Mouse (Mus musculus) forebrain, embryonic 11.5 days (tissue): ENCODE measurements at regions not wholly inside any gene's neighbourhood (a gene's known extent, or its start where the extent isn't known, plus 50 kb on each side); places are given as distances from the start of the nearest gene placed in this dataset.

Experiments
- ATAC-seq: fragments of 200-750 bp; cut with Nextera tagmentation; replicated peaks from 2 replicates; pipeline ENCODE4 v1.8.0; 2017; ENCODE audit warnings: moderate TSS enrichment; ENCODE audit not compliant: low FRiP score
- DNase-seq: peaks from one replicate; pipeline ENCODE4 v3.0.0-alpha.2; 2017; ENCODE audit warnings: low spot score
- H3K27ac ChIP-seq: fragments of 300-500 bp; sonication (generic); 2 replicates; pipeline ENCODE4 v1.5.1; 2014; ENCODE audit warnings: low read depth, low read length
- H3K27me3 ChIP-seq: fragments of 300-500 bp; sonication (generic); 2 replicates; pipeline ENCODE4 v1.6.1; 2014; ENCODE audit warnings: mild to moderate bottlenecking, low read length, mixed read lengths; ENCODE audit not compliant: control insufficient read depth, insufficient read depth
- H3K36me3 ChIP-seq: fragments of 300-500 bp; sonication (generic); 2 replicates; pipeline ENCODE4 v1.6.1; 2014; ENCODE audit warnings: mild to moderate bottlenecking, low read length, moderate library complexity, mixed read lengths; ENCODE audit not compliant: control insufficient read depth, insufficient read depth
- H3K4me1 ChIP-seq: fragments of 300-500 bp; sonication (generic); replicated peaks from 2 replicates; pipeline ENCODE4 v1.6.1; 2014; ENCODE audit warnings: low read length, mixed read lengths; ENCODE audit not compliant: control insufficient read depth, insufficient read depth
- H3K4me2 ChIP-seq: fragments of 300-500 bp; sonication (generic); 2 replicates; pipeline ENCODE4 v1.6.1; 2014; ENCODE audit warnings: low read depth, mild to moderate bottlenecking, low read length, moderate library complexity, mixed read lengths; ENCODE audit not compliant: severe bottlenecking
- H3K4me3 ChIP-seq: fragments of 300-500 bp; sonication (generic); 2 replicates; pipeline ENCODE4 v1.5.1; 2014; ENCODE audit warnings: low read depth, low read length
- H3K9ac ChIP-seq: fragments of 300-500 bp; sonication (generic); 2 replicates; pipeline ENCODE4 v1.6.1; 2014; ENCODE audit warnings: low read length
- H3K9me3 ChIP-seq: fragments of 300-500 bp; sonication (generic); 2 replicates; pipeline ENCODE4 v1.6.1; 2016; ENCODE audit warnings: low read length, mixed read lengths; ENCODE audit not compliant: control insufficient read depth
- WGBS: fragments of 180-500 bp; shearing (Covaris S2); extraction: QIAGEN DNeasy Blood & Tissue Kit; methylation state at CpG from one replicate; pipeline ENCODE4 v1.1.7; 2014; 5-methylcytosine and 5-hydroxymethylcytosine counted together

- H3K4me1 ChIP-seq = no peaks in the 10 kb centered on the region
- no peak overlapping the region for H3K4me3 ChIP-seq
- H3K36me3 ChIP-seq = no peaks in the 10 kb centered on the region
- no peaks in the 10 kb centered on the region for H3K9me3 ChIP-seq
- no peak overlapping the region for H3K27ac ChIP-seq
- H3K9ac ChIP-seq = no peak overlapping the region
- DNase-seq (no peak), ATAC-seq (no peak)
- H3K27me3 ChIP-seq = no peaks in the 10 kb centered on the region
- WGBS = 92% methylated on average over 2 of the region's 2 CpGs
- H3K4me2 ChIP-seq = no peak overlapping the region
Measured at GRCm38 (mm10) chr6:101948950-101949349, 571.3 kb upstream of the Pdzrn3 start.

GRCm38 (mm10) chr6:101940266-101940866, 562.7 kb upstream of the Pdzrn3 start:
- H3K4me3 ChIP-seq = no peak overlapping the region
- peaks cover 5% of the 10 kb centered on the region for H3K27me3 ChIP-seq
- WGBS = 68% methylated on average over 3 of the region's 3 CpGs
- no peak for ATAC-seq
- no peaks in the 10 kb centered on the region for H3K36me3 ChIP-seq
- H3K4me1 ChIP-seq = no peaks in the 10 kb centered on the region; the same call in 1 of the 2 replicates
- H3K9me3 ChIP-seq = no peaks in the 10 kb centered on the region
- no peak for DNase-seq
- H3K9ac ChIP-seq = no peak overlapping the region
- no peak overlapping the region for H3K27ac ChIP-seq
- no peak overlapping the region for H3K4me2 ChIP-seq

- Histone ChIP-seq H3K4me1 (no peaks in the 10 kb centered on the region; the same call in 1 of the 2 replicates), H3K4me3 (no peak overlapping the region), H3K9ac (no peak overlapping the region), H3K27me3 (peaks cover 5% of the 10 kb centered on the region), H3K36me3 (no peaks in the 10 kb centered on the region), H3K4me2 (no peak overlapping the region), H3K27ac (no peak overlapping the region), H3K9me3 (no peaks in the 10 kb centered on the region)
- WGBS = 23% methylated on average over 4 of the region's 4 CpGs
- DNase-seq = no peak
- ATAC-seq = peak; percentile 82
Measured at GRCm38 (mm10) chr6:101938393-101938985, 560.8 kb upstream of the Pdzrn3 start.

GRCm38 (mm10) chr6:101937467-101938392, 560.0 kb upstream of the Pdzrn3 start:
- no peak overlapping the region for H3K27ac ChIP-seq
- no peak overlapping the region for H3K4me2 ChIP-seq
- ATAC-seq = peak; percentile 91

GRCm38 (mm10) chr6:101931768-101932167, 554.1 kb upstream of the Pdzrn3 start:
- ATAC-seq (no peak), DNase-seq (no peak)
- Histone ChIP-seq H3K27ac (no peak overlapping the region), H3K27me3 (no peaks in the 10 kb centered on the region), H3K9ac (no peak overlapping the region), H3K4me3 (no peak overlapping the region), H3K4me2 (no peak overlapping the region), H3K9me3 (no peaks in the 10 kb centered on the region), H3K36me3 (no peaks in the 10 kb centered on the region), H3K4me1 (no peaks in the 10 kb centered on the region)
- 91% methylated on average over 5 of the region's 5 CpGs for WGBS

More at GRCm38 (mm10) chr6:101937467-101938392, 560.0 kb upstream of the Pdzrn3 start:
- 20% methylated on average over 12 of the region's 12 CpGs for WGBS
- Histone ChIP-seq H3K4me1 (no peaks in the 10 kb centered on the region; the same call in 1 of the 2 replicates), H3K4me3 (no peak overlapping the region), H3K36me3 (no peaks in the 10 kb centered on the region), H3K9ac (no peak overlapping the region), H3K27me3 (peaks cover 3% of the 10 kb centered on the region; the same call in 1 of the 2 replicates), H3K9me3 (no peaks in the 10 kb centered on the region)
- peak; percentile 81 for DNase-seq

GRCm38 (mm10) chr6:101921686-101922085, 544.0 kb upstream of the Pdzrn3 start:
- no peak overlapping the region for H3K27ac ChIP-seq
- WGBS = 71% methylated on average over 4 of the region's 4 CpGs
- ATAC-seq (no peak), DNase-seq (no peak)
- H3K4me1 ChIP-seq = no peaks in the 10 kb centered on the region
- no peak overlapping the region for H3K4me3 ChIP-seq
- H3K9ac ChIP-seq = no peak overlapping the region
- no peaks in the 10 kb centered on the region for H3K27me3 ChIP-seq
- no peaks in the 10 kb centered on the region for H3K9me3 ChIP-seq
- no peaks in the 10 kb centered on the region for H3K36me3 ChIP-seq
- no peak overlapping the region for H3K4me2 ChIP-seq

- DNase-seq = no peak
- no peak overlapping the region for H3K9ac ChIP-seq
- no peak overlapping the region for H3K4me2 ChIP-seq
- no peaks in the 10 kb centered on the region for H3K36me3 ChIP-seq
- peak; percentile 52 for ATAC-seq
- H3K27ac ChIP-seq = no peak overlapping the region
- no peak overlapping the region for H3K4me3 ChIP-seq
- H3K4me1 ChIP-seq = no peaks in the 10 kb centered on the region
- no peaks in the 10 kb centered on the region for H3K27me3 ChIP-seq
- no peaks in the 10 kb centered on the region for H3K9me3 ChIP-seq
Measured at GRCm38 (mm10) chr6:101921186-101921585, 543.5 kb upstream of the Pdzrn3 start.

- no peak overlapping the region for H3K27ac ChIP-seq
Measured at GRCm38 (mm10) chr6:101918914-101919313, 541.2 kb upstream of the Pdzrn3 start.

More at GRCm38 (mm10) chr6:101918914-101919313, 541.2 kb upstream of the Pdzrn3 start:
- no peak overlapping the region for H3K4me3 ChIP-seq
- no peaks in the 10 kb centered on the region for H3K27me3 ChIP-seq
- H3K4me1 ChIP-seq = no peaks in the 10 kb centered on the region
- ATAC-seq (no peak), DNase-seq (no peak)
- H3K9ac ChIP-seq = no peak overlapping the region
- H3K4me2 ChIP-seq = no peak overlapping the region
- H3K36me3 ChIP-seq = no peaks in the 10 kb centered on the region
- H3K9me3 ChIP-seq = no peaks in the 10 kb centered on the region
